In genomic region chr15:102524892-102525485, GRCm38 (mm10) we compare ENCODE assay signal across 8 mouse cellular contexts. TPM values are rescaled to one million over a fixed set of nuclear protein-coding genes. Genes with fewer than 3 reads are reported as not detected.
DNase-seq lines count a peak whose midpoint lies in the region; ATAC-seq and TF ChIP-seq lines count a peak whose summit lies in the region.

Gene Npff, minus strand, starts transcription at chr15:102524942.

- H3K4me1 ChIP-seq in limb, embryonic 13.5 days: peaks cover 8% of the 10 kb centered on the region; the same call in 1 of the 2 replicates
- H3K4me1 ChIP-seq in thymus, adult 2 months (replicated peaks; ENCODE audit: control insufficient read depth, insufficient read depth, low read length): peaks cover 13% of the 10 kb centered on the region

- 0 out of 2 replicates have a peak, but pooled peaks have one; percentile 24 for ATAC-seq in limb, embryonic 13.5 days (ENCODE audit: low FRiP score, low read depth)

- DNase-seq in A20 (ENCODE audit: low read depth, low spot score) (peak; percentile 70), MN1 (ENCODE audit: low spot score) (peak; percentile 89)
- DNase-seq in cerebellum, adult 8-10 months: peak; percentile 89
- DNase-seq in forelimb bud, embryonic 11.5 days (ENCODE audit: low read depth, low spot score): peak; percentile 83
- peak; percentile 88 for DNase-seq in induced T-regulatory cell, adult 2 months (ENCODE audit: low read depth)
- DNase-seq in natural killer cell, adult 2 months (ENCODE audit: low spot score in 2 of 2): peak; percentile 62 to 70
- peak; percentile 75 for DNase-seq in thymus, adult 2 months

- no peak within 1 kb of the TSS for H3K27ac ChIP-seq in limb, embryonic 13.5 days
- H3K27ac ChIP-seq in thymus, adult 2 months (ENCODE audit: control insufficient read depth, insufficient read depth, low read length): peak within 1 kb of the TSS; percentile 74

- no peak within 1 kb of the TSS for H3K4me2 ChIP-seq in limb, embryonic 13.5 days (replicated peaks)

- H3K4me3 ChIP-seq in limb, embryonic 13.5 days: no peak within 1 kb of the TSS
- H3K4me3 ChIP-seq in thymus, adult 2 months (ENCODE audit: control insufficient read depth, insufficient read depth, low read length): no peak within 1 kb of the TSS

- no peak for TF ChIP-seq POLR2A in thymus, adult 2 months (IDR thresholded peaks at IDR 0.05; ENCODE audit: control insufficient read depth, extremely low read depth, insufficient read depth, low read length, poor library complexity)

- peak within 1 kb of the TSS; percentile 45 for H3K9ac ChIP-seq in limb, embryonic 13.5 days

- TF ChIP-seq CTCF in thymus, adult 2 months (IDR thresholded peaks at IDR 0.05; ENCODE audit: borderline replicate concordance, control insufficient read depth, extremely low read depth, insufficient read depth, low read length, poor library complexity): peak; percentile 65; the same call in 1 of the 2 replicates

- WGBS in limb, embryonic 13.5 days: 4% methylated on average over 3 of the region's 3 CpGs
- 44% methylated on average over 3 of the region's 3 CpGs for WGBS in thymus, adult 2 months

- H3K9me3 ChIP-seq in limb, embryonic 13.5 days: no peaks in the 10 kb centered on the region

- peaks cover 76% of the 10 kb centered on the region for H3K36me3 ChIP-seq in limb, embryonic 13.5 days
- H3K36me3 ChIP-seq in thymus, adult 2 months (ENCODE audit: control insufficient read depth, insufficient read depth, low read length): peaks cover 17% of the 10 kb centered on the region

- no peaks in the 10 kb centered on the region for H3K27me3 ChIP-seq in limb, embryonic 13.5 days
- no peaks in the 10 kb centered on the region for H3K27me3 ChIP-seq in thymus, adult 2 months (ENCODE audit: control insufficient read depth, insufficient read depth, low read length)

RNA-seq across cellular contexts. Expression of gene Npff, which starts in this region (rescaled TPM):
- polyA plus RNA-seq in limb, embryonic 13.5 days (2015; fragmentation: Nextera tagmentation; extraction: Ambion mirVana): 2.9 and 3.4 TPM in 2 replicates
- 10.8 and 11.7 TPM in 2 replicates for polyA plus RNA-seq in thymus, adult 2 months (2012; rRNA removed)
